Mouse (Mus musculus) B cell, adult 2 months (primary cell): ENCODE results near the gene Aak1.

Source experiments
- DNase-seq, 2 experiments: peaks; one replicate each; pipeline ENCODE4 v3.0.0; 2022

Gene Aak1

GRCm38 (mm10) chr6:86899053-86899452 is 49.7 kb downstream of the Aak1 start:
- DNase-seq, result peak in 1 of 2 experiments; percentile 3

GRCm38 (mm10) chr6:86899965-86900364 is 50.6 kb downstream of the Aak1 start:
- DNase-seq, result peak; percentile 26 to 44

- peak; percentile 43 to 46 for DNase-seq
Measured at GRCm38 (mm10) chr6:86900546-86900945, 51.2 kb downstream of the Aak1 start.

- no peak for DNase-seq
Measured at GRCm38 (mm10) chr6:86905500-86905899, 56.2 kb downstream of the Aak1 start.

GRCm38 (mm10) chr6:86907191-86907590 is 57.9 kb downstream of the Aak1 start:
- no peak for DNase-seq

GRCm38 (mm10) chr6:86908561-86909150 is 59.3 kb downstream of the Aak1 start:
- DNase-seq, result no peak

- no peak for DNase-seq
Measured at GRCm38 (mm10) chr6:86909881-86910280, 60.6 kb downstream of the Aak1 start.

GRCm38 (mm10) chr6:86916157-86916820 is 67.0 kb downstream of the Aak1 start:
- DNase-seq, result no peak

GRCm38 (mm10) chr6:86917231-86917630 is 67.9 kb downstream of the Aak1 start:
- no peak for DNase-seq

GRCm38 (mm10) chr6:86918058-86918835 is 68.9 kb downstream of the Aak1 start:
- no peak for DNase-seq

- DNase-seq, result peak; percentile 72
Measured at GRCm38 (mm10) chr6:86921880-86922279, 72.6 kb downstream of the Aak1 start.

- DNase-seq, result no peak
Measured at GRCm38 (mm10) chr6:86924746-86925145, 75.4 kb downstream of the Aak1 start.

GRCm38 (mm10) chr6:86934541-86934940 is 85.2 kb downstream of the Aak1 start:
- DNase-seq, result no peak

GRCm38 (mm10) chr6:86939797-86940196 is 90.5 kb downstream of the Aak1 start:
- DNase-seq, result no peak

GRCm38 (mm10) chr6:86940966-86941365 is 91.6 kb downstream of the Aak1 start:
- no peak for DNase-seq

GRCm38 (mm10) chr6:86947100-86947499 is 97.8 kb downstream of the Aak1 start:
- DNase-seq, result no peak

- DNase-seq, result peak; percentile 11 to 23
Measured at GRCm38 (mm10) chr6:86948746-86949145, 99.4 kb downstream of the Aak1 start.

- peak; percentile 44 to 52 for DNase-seq
Measured at GRCm38 (mm10) chr6:86950141-86950540, 100.8 kb downstream of the Aak1 start.

- DNase-seq, result no peak
Measured at GRCm38 (mm10) chr6:86950733-86951255, 101.5 kb downstream of the Aak1 start.

GRCm38 (mm10) chr6:86955741-86956140 is 106.4 kb downstream of the Aak1 start:
- no peak for DNase-seq

- no peak for DNase-seq
Measured at GRCm38 (mm10) chr6:86956206-86956605, 106.9 kb downstream of the Aak1 start.

- no peak for DNase-seq
Measured at GRCm38 (mm10) chr6:86959006-86959405, 109.7 kb downstream of the Aak1 start.

- no peak for DNase-seq
Measured at GRCm38 (mm10) chr6:86963987-86964685, 114.8 kb downstream of the Aak1 start.
